Mouse (Mus musculus) CD4-positive, CD25-positive, alpha-beta regulatory T cell, adult 9 weeks (primary cell): ENCODE measurements around the gene Gm36079. TPM values are rescaled to one million over a fixed set of nuclear protein-coding genes. Genes with fewer than 3 reads are reported as not detected.

Experiments used
- polyA plus RNA-seq: library from polyadenylated mRNA; unstranded; fragments of 100-300 nt; shearing (Covaris generic); gene quantifications from one replicate; pipeline ENCODE4 v1.2.1, GENCODE M21; 2017

Gm36079 gene
- polyA plus RNA-seq, result not detected

GRCm38 (mm10) chr13:120026911-120027310 is at the start of gene Gm36079:
Gene Gm36079 (minus strand): TSS chr13:120027011.

DNA sequence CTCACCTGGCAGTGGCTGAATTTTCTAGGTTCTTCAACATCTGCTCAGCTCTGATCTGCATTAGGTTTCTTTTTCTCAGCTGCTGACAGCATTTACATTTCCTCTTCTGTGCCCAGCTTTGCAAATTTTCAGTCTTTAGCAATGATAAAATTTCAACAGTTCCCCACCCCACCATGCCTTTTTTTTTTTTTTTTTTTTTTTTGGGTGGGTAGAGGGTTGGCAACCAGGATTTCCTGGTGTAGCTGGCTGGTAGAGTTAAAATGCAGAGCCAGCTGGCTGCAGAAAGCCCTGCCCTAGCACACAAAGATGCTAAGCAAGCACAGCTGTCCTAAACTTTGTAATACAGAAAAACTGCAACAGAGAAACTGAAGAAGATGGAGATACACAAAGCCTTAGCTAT is 25.3 kb upstream of the Gm36079 start, which contains the start of gene Gm21188:
Gene Gm21188 (minus strand): TSS at position 110 of the 400 bp plus-strand sequence.

Other genes with a start within 250 kb of the Gm36079 start
- 20.4 TPM for gene Zfp131, start 236.1 kb downstream of the Gm36079 start, polyA plus RNA-seq
- not detected for gene AF067063, start 196.8 kb downstream of the Gm36079 start, polyA plus RNA-seq
- gene D13Ertd608e, start 191.0 kb downstream of the Gm36079 start, polyA plus RNA-seq, result 0.40 TPM
- gene Tcstv1, start 132.2 kb downstream of the Gm36079 start, polyA plus RNA-seq, result not detected
- not detected for gene Gm21761, start 97.7 kb downstream of the Gm36079 start, polyA plus RNA-seq
- gene B020031M17Rik, start 76.2 kb downstream of the Gm36079 start, polyA plus RNA-seq, result not detected
- gene Gm21188, start 25.2 kb upstream of the Gm36079 start, polyA plus RNA-seq, result not detected
- not detected for gene Gm20767, start 113.2 kb upstream of the Gm36079 start, polyA plus RNA-seq
- not detected for gene Gm21818, start 145.4 kb upstream of the Gm36079 start, polyA plus RNA-seq
- not detected for gene Gm21762, start 188.9 kb upstream of the Gm36079 start, polyA plus RNA-seq
- not detected for gene Gm21731, start 212.1 kb upstream of the Gm36079 start, polyA plus RNA-seq
- gene AF067061, start 236.1 kb upstream of the Gm36079 start, polyA plus RNA-seq, result not detected